Mouse (Mus musculus) heart, adult 2 months (tissue): ENCODE measurements around the gene Tmem43. TPM values are rescaled to one million over a fixed set of nuclear protein-coding genes. Genes with fewer than 3 reads are reported as not detected.

Experiments used
- DNase-seq, 2 experiments: peaks; one replicate each; pipeline ENCODE4 v3.0.0; 2021
- H3K27ac ChIP-seq: fragments of 200-600 bp; 2 replicates; pipeline ENCODE4 v1.8.1; 2022
- H3K27me3 ChIP-seq: fragments of 200-500 bp; 2 replicates; pipeline ENCODE4 v1.6.1; 2012; ENCODE audit warnings: mild to moderate bottlenecking, low read length, inconsistent platforms, mixed read lengths; ENCODE audit not compliant: control insufficient read depth, insufficient read depth
- H3K36me3 ChIP-seq: fragments of 200-500 bp; 2 replicates; pipeline ENCODE4 v1.6.1; 2012; ENCODE audit warnings: low read length, inconsistent platforms; ENCODE audit not compliant: control insufficient read depth, insufficient read depth
- H3K4me1 ChIP-seq: fragments of 200-500 bp; 2 replicates; pipeline ENCODE4 v1.6.1; 2011; ENCODE audit warnings: low read length; ENCODE audit not compliant: control insufficient read depth, insufficient read depth
- H3K4me3 ChIP-seq: fragments of 200-600 bp; 2 replicates; pipeline ENCODE4 v1.8.1; 2022
- H3K79me2 ChIP-seq: fragments of 200-500 bp; replicated peaks from 2 replicates; pipeline ENCODE4 v1.6.1; 2012; ENCODE audit warnings: mild to moderate bottlenecking, inconsistent platforms, low read length, moderate library complexity, mixed read lengths; ENCODE audit not compliant: control insufficient read depth, insufficient read depth
- H3K9ac ChIP-seq: fragments of 200-500 bp; 2 replicates; pipeline ENCODE4 v1.6.1; 2012; ENCODE audit warnings: low read depth, mild to moderate bottlenecking, control low read depth, inconsistent platforms, low read length, mixed read lengths
- CTCF ChIP-seq: fragments of 200-600 bp; IDR thresholded peaks from 2 replicates; pipeline ENCODE4 v1.8.1; 2022; ENCODE audit warnings: antibody characterized with exemption, mild to moderate bottlenecking, moderate library complexity
- EP300 ChIP-seq: fragments of 200-500 bp; IDR thresholded peaks from 2 replicates; pipeline ENCODE4 v1.6.1; 2011; ENCODE audit warnings: low read depth, low read length, control low read depth; ENCODE audit not compliant: insufficient read depth
- POLR2A ChIP-seq: fragments of 200-500 bp; IDR thresholded peaks from 2 replicates; pipeline ENCODE4 v1.6.1; 2011; ENCODE audit warnings: mild to moderate bottlenecking, low read depth, low read length, control low read depth; ENCODE audit not compliant: insufficient read depth
- WGBS: fragments of 180-500 bp; shearing (Covaris S2); methylation state at CpG from one replicate; pipeline ENCODE4 v1.1.7; 2018; 5-methylcytosine and 5-hydroxymethylcytosine counted together
- intact Hi-C: fragments of 180-260 bp; cut with DNase I; formaldehyde crosslinking; loops from one replicate; pipeline ENCODE4 v1.15.1; 2025
- polyA plus RNA-seq: library from polyadenylated mRNA; depleted of rRNA; stranded (reverse); fragments of >200 nt; gene quantifications from 2 replicates; pipeline ENCODE4 v1.2.3, GENCODE M21; 2012
- total RNA-seq, 2 experiments: library from RNA; stranded (reverse); gene quantifications; 2 replicates each; pipeline ENCODE4 v1.2.3; 2021

Tmem43 gene
- total and polyA plus RNA-seq, 3 experiments, result 23.1 to 29.8 (median 24.4) TPM

- intact Hi-C loops, result no loop called here
- WGBS, result 34% methylated on average over 3 of the region's 3 CpGs
Measured at GRCm38 (mm10) chr6:91449472-91450225, 23.9 kb upstream of the Tmem43 start.

GRCm38 (mm10) chr6:91452056-91452455 is 21.4 kb upstream of the Tmem43 start:
- H3K9ac ChIP-seq, result no peak overlapping the region
- no peak overlapping the region for H3K4me3 ChIP-seq
- no peaks in the 10 kb centered on the region for H3K36me3 ChIP-seq
- no peaks in the 10 kb centered on the region for H3K4me1 ChIP-seq
- H3K79me2 ChIP-seq, result no peaks in the 10 kb centered on the region
- H3K27me3 ChIP-seq, result peaks cover 1% of the 10 kb centered on the region; the same call in 1 of the 2 replicates
- DNase-seq, result no peak
- H3K27ac ChIP-seq, result no peak overlapping the region
- intact Hi-C loops, result no loop called here
- 39% methylated on average over 1 of the region's 1 CpGs for WGBS
- TF ChIP-seq CTCF (no peak), POLR2A (no peak), EP300 (no peak)

More at GRCm38 (mm10) chr6:91449472-91450225, 23.9 kb upstream of the Tmem43 start:
- H3K36me3 ChIP-seq, result no peaks in the 10 kb centered on the region
- no peak overlapping the region for H3K4me3 ChIP-seq
- H3K27ac ChIP-seq, result no peak overlapping the region
- H3K79me2 ChIP-seq, result no peaks in the 10 kb centered on the region
- H3K27me3 ChIP-seq, result no peaks in the 10 kb centered on the region; the same call in 1 of the 2 replicates
- H3K9ac ChIP-seq, result no peak overlapping the region
- TF ChIP-seq EP300 (no peak), POLR2A (no peak), CTCF (no peak)
- no peaks in the 10 kb centered on the region for H3K4me1 ChIP-seq
- DNase-seq, result no peak

GRCm38 (mm10) chr6:91454546-91454945 is 19.0 kb upstream of the Tmem43 start:
- no peak overlapping the region for H3K4me3 ChIP-seq
- H3K79me2 ChIP-seq, result no peaks in the 10 kb centered on the region
- no peak overlapping the region for H3K9ac ChIP-seq
- peaks cover 1% of the 10 kb centered on the region; the same call in 1 of the 2 replicates for H3K27me3 ChIP-seq
- no peak for DNase-seq
- intact Hi-C loops, result no loop called here
- no peaks in the 10 kb centered on the region for H3K4me1 ChIP-seq
- no peaks in the 10 kb centered on the region for H3K36me3 ChIP-seq
- TF ChIP-seq POLR2A, result no peak
- TF ChIP-seq EP300, result no peak
- TF ChIP-seq CTCF, result no peak
- H3K27ac ChIP-seq, result no peak overlapping the region
- 34% methylated on average over 5 of the region's 5 CpGs for WGBS

GRCm38 (mm10) chr6:91459471-91459870 is 14.0 kb upstream of the Tmem43 start:
- TF ChIP-seq POLR2A, result no peak
- no peak for TF ChIP-seq CTCF
- TF ChIP-seq EP300, result no peak
- Histone ChIP-seq H3K9ac (no peak overlapping the region), H3K79me2 (no peaks in the 10 kb centered on the region), H3K4me1 (no peaks in the 10 kb centered on the region), H3K36me3 (no peaks in the 10 kb centered on the region), H3K27me3 (0 out of 2 replicates have a peak, but pooled peaks cover 1% of the 10 kb centered on the region), H3K4me3 (no peak overlapping the region), H3K27ac (no peak overlapping the region)
- 68% methylated on average over 1 of the region's 1 CpGs for WGBS
- DNase-seq, result no peak
- intact Hi-C loops, result no loop called here

GRCm38 (mm10) chr6:91465756-91466155 is 7.7 kb upstream of the Tmem43 start:
- TF ChIP-seq POLR2A (no peak), CTCF (no peak), EP300 (no peak)
- no peak for DNase-seq
- WGBS, result 84% methylated on average over 2 of the region's 2 CpGs
- Histone ChIP-seq H3K79me2 (no peaks in the 10 kb centered on the region), H3K9ac (no peak overlapping the region), H3K27me3 (no peaks in the 10 kb centered on the region), H3K36me3 (peaks cover 2% of the 10 kb centered on the region; the same call in 1 of the 2 replicates), H3K27ac (no peak overlapping the region), H3K4me3 (no peak overlapping the region), H3K4me1 (no peaks in the 10 kb centered on the region)
- intact Hi-C loops, result no loop called here

- Histone ChIP-seq H3K27me3 (no peaks in the 10 kb centered on the region), H3K4me1 (no peaks in the 10 kb centered on the region), H3K79me2 (no peaks in the 10 kb centered on the region), H3K4me3 (no peak overlapping the region), H3K27ac (no peak overlapping the region), H3K9ac (no peak overlapping the region), H3K36me3 (peaks cover 2% of the 10 kb centered on the region; the same call in 1 of the 2 replicates)
- WGBS, result 70% methylated on average over 1 of the region's 1 CpGs
- TF ChIP-seq CTCF, result no peak
- TF ChIP-seq EP300, result no peak
- intact Hi-C loops, result no loop called here
- no peak for DNase-seq
Measured at GRCm38 (mm10) chr6:91467106-91467505, 6.4 kb upstream of the Tmem43 start.
